Mouse (Mus musculus) cerebellum, adult 9-10 months (tissue): ENCODE data around the gene Gm9508.

Experiments used
- DNase-seq: peaks from one replicate; pipeline ENCODE4 v3.0.0; 2022

The Gm9508 gene

DNA sequence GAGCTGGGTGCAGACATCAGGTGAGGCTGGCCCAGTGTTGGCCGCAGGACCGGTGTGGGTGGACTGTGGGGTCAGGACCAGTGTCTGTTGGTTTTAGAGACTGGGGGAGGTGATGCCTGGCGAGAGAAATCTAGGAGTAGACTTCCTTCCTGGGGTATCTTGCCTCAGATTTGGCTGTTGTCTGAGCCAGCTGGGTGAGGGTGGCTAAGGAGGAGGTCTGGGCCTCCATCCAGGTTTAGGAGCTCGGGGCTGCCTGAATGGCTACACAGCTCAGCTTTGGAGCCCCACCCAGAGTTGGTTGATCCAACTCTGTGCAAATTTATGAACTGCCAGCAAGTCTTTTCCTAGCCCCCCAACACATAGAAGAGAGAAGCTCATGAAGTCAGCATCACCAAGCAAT is 29.6 kb downstream of the Gm9508 start:
- DNase-seq: no peak

- DNase-seq: no peak
Observed at GRCm38 (mm10) chr10:77666342-77666741, 30.7 kb downstream of the Gm9508 start.

GRCm38 (mm10) chr10:77663949-77664665 is 32.9 kb downstream of the Gm9508 start:
- no peak for DNase-seq

DNA sequence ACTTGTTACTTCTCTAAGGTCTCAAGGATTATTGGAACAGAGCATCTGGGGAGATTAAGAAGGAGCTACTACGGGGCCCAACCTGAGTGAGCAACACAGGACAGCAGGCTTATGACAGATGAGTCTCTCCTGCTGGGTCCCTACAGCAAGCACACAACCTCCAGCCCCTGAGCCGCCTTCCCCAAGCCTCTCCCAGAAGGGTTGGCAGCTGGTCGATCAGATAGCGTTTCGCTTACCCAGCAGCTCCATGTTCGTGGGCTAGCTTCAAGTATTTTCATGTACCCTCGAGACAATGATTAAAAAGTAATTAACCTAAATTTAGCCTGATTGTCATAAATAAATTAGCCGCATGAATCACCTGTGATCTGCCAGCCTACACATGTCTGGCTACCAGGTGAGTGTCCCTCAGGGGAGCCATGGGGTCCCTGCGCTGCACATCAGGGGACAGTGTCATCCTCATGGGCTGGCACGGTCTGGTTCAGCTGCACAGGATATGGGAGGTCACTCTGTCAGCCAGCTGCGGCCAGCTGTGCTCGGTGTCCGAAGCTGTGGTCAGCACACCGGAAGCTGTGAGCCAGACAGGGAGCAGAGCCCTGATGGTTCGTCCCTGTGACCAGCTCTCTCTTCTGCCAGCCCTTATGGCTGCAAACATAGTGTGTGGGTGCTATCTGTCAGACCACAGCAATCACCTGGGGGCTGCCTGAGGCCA is 38.6 kb downstream of the Gm9508 start:
- DNase-seq: no peak

DNA sequence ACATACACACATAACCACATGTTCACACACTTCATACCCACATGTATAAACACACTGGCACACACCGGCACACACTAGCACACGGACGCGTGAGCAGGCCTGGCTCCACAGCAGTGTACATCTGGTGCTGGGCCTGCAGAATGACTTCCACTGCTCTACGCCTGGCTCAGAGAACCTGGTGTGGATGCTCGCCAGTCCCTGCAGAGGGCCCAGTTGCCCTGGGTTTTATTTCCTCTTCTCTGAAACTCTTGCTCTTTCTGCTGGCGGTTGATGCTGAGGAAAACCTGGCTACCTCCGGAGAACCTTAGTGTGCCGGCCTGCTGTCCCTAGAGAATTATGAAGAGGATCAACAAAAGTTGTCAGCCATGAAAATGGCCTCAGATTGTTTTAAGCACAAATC is 45.0 kb downstream of the Gm9508 start:
- DNase-seq: no peak

- no peak for DNase-seq
Observed at GRCm38 (mm10) chr10:77647901-77648300, 49.1 kb downstream of the Gm9508 start.

DNA sequence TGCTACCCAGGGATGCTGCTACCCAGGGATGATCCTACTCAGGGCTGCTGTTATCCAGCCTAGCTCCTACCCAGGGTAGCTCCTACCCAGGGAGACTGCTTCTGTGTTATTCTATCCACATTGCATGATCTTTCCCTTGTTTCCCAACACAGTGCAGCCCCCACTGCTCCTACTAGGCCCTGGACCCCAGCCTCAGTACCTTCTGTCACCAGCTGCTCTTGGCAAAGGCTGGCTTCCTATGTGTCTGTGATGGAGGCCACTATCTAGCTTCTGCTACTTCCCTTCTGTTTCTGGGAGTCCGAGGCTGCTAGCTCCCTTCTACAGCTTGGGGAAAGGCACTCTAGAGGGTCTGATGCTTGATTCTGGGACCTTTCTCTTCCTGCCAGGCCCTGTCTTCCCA is 49.6 kb downstream of the Gm9508 start:
- no peak for DNase-seq
